Mouse (Mus musculus): ENCODE results near the gene Prl3b1.

The Prl3b1 gene

DNA sequence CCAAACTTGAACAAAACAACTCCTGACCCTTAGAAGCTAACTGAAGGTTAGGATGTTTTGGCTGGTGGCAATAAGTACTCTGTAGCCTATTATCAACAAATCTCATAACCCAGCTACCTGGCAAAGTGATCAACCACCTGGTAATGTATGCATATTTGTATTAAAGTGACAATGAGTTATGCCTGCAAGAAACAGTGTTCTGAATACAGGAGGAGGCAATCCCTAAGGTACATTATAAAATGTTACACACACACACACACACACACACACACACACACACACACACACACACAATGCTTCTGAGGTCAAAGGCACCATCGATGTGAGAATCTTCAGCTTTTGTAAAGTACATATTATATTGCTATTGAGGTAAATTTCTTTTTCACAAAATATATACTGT, at the start of gene Prl3b1:
Gene Prl3b1 (plus strand): TSS at position 301 of the 400 bp plus-strand sequence.
- DNase-seq, result no peak

GRCm38 (mm10) chr13:27196359-27196758, 45.3 kb upstream of the Prl3b1 start, which contains the start of gene Prl3c1:
Gene Prl3c1, plus strand, starts transcription at chr13:27196659.
- no peak for DNase-seq

DNA sequence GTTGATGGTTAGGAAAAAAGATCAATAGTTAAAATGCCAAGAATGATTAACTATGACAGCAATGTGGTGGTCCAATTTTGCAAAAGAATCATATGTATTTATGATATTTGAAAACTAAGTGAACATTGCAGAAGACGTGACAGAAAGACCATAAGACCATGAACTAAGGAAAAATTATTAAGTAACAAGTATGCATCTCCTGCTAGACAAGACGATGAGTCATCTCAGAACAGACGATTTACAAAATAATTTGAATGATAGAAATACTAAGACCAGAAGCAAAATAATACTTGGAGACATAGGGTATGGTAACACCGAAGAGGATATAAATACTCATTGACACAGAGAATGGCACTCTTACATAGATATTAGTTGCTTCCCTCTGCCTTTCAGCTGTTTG, 17.5 kb downstream of the Prl3b1 start, which contains the start of gene Prl3a1:
Gene Prl3a1 (plus strand): TSS at position 301 of the 400 bp plus-strand sequence.
- no peak for DNase-seq
